Mouse (Mus musculus): Measurements from ENCODE around the gene Cd80. TPM values are rescaled to one million over a fixed set of nuclear protein-coding genes. Genes with fewer than 3 reads are reported as not detected.

Gene Cd80
- 0.68 and 0.71 TPM in 2 replicates for polyA plus RNA-seq (2012; rRNA removed)

GRCm38 (mm10) chr16:38455511-38456418 lies at the start of gene Cd80:
Gene Cd80 (plus strand): TSS chr16:38455561.

GRCm38 (mm10) chr16:38432498-38433425 lies 22.6 kb upstream of the Cd80 start, which contains the start of gene Pla1a:
Gene Pla1a (minus strand): TSS chr16:38433145.

GRCm38 (mm10) chr16:38452442-38453202 lies 2.7 kb upstream of the Cd80 start, which contains the start of gene Adprh:
Gene Adprh (minus strand): TSS chr16:38452703.

GRCm38 (mm10) chr16:38522129-38523084 lies 67.0 kb downstream of the Cd80 start, which contains the start of gene Timmdc1:
Gene Timmdc1 (minus strand): TSS chr16:38522663.

Other genes with a start within 250 kb of the Cd80 start
- gene Nr1i2, start 160.7 kb upstream of the Cd80 start, polyA plus RNA-seq (2012; rRNA removed): 19.0 and 20.4 TPM in 2 replicates
- gene Maats1, start 113.4 kb upstream of the Cd80 start, polyA plus RNA-seq (2012; rRNA removed): 0.02 and 0.04 TPM in 2 replicates
- 150 and 164 TPM in 2 replicates for gene Cox17, start 108.6 kb upstream of the Cd80 start, polyA plus RNA-seq (2012; rRNA removed)
- gene Gm21987, start 108.5 kb upstream of the Cd80 start, polyA plus RNA-seq (2012; rRNA removed): not detected in 2 replicates
- 9.8 and 10.6 TPM in 2 replicates for gene Popdc2, start 93.4 kb upstream of the Cd80 start, polyA plus RNA-seq (2012; rRNA removed)
- 51.4 and 52.5 TPM in 2 replicates for gene Pla1a, start 22.4 kb upstream of the Cd80 start, polyA plus RNA-seq (2012; rRNA removed)
- gene Adprh, start 2.9 kb upstream of the Cd80 start, polyA plus RNA-seq (2012; rRNA removed): 11.0 and 11.5 TPM in 2 replicates
- 7.9 and 8.6 TPM in 2 replicates for gene Timmdc1, start 67.1 kb downstream of the Cd80 start, polyA plus RNA-seq (2012; rRNA removed)
- gene Poglut1, start 94.7 kb downstream of the Cd80 start, polyA plus RNA-seq (2012; rRNA removed): 5.7 and 6.2 TPM in 2 replicates
- 36.9 and 44.6 TPM in 2 replicates for gene Tmem39a, start 103.1 kb downstream of the Cd80 start, polyA plus RNA-seq (2012; rRNA removed)